Mouse (Mus musculus) G1E-ER4 (cell line): ENCODE data around the gene Ccdc134. TPM values are rescaled to one million over a fixed set of nuclear protein-coding genes. Genes with fewer than 3 reads are reported as not detected.

Source experiments
- GATA1 ChIP-seq: IDR thresholded peaks from one replicate; pipeline ENCODE4 v1.8.0; 2012; ENCODE audit warnings: low read length, inconsistent platforms
- polyA plus RNA-seq: library from polyadenylated mRNA; stranded (reverse); fragments of >175 nt; gene quantifications from 2 replicates; pipeline ENCODE4 v1.2.3, GENCODE M21; 2012

Gene Ccdc134
- polyA plus RNA-seq, result 3.7 and 11.2 TPM in 2 replicates

GRCm38 (mm10) chr15:82127426-82128374 is at the start of gene Ccdc134:
TSS of gene Ccdc134 (plus strand) at chr15:82127922.
- no peak for TF ChIP-seq GATA1

GRCm38 (mm10) chr15:82079883-82080282 is 47.8 kb upstream of the Ccdc134 start:
- TF ChIP-seq GATA1, result no peak

GRCm38 (mm10) chr15:82081161-82081560 is 46.6 kb upstream of the Ccdc134 start:
- TF ChIP-seq GATA1, result no peak

- TF ChIP-seq GATA1, result no peak
Measured at GRCm38 (mm10) chr15:82085606-82086005, 42.1 kb upstream of the Ccdc134 start.

GRCm38 (mm10) chr15:82086131-82086530 is 41.6 kb upstream of the Ccdc134 start:
- TF ChIP-seq GATA1, result no peak

GRCm38 (mm10) chr15:82087266-82087665 is 40.5 kb upstream of the Ccdc134 start:
- TF ChIP-seq GATA1, result no peak

GRCm38 (mm10) chr15:82091061-82091460 is 36.7 kb upstream of the Ccdc134 start:
- TF ChIP-seq GATA1, result no peak

- no peak for TF ChIP-seq GATA1
Measured at GRCm38 (mm10) chr15:82106953-82107555, 20.7 kb upstream of the Ccdc134 start.

- no peak for TF ChIP-seq GATA1
Measured at GRCm38 (mm10) chr15:82120544-82120943, 7.2 kb upstream of the Ccdc134 start.

GRCm38 (mm10) chr15:82128398-82128797 is 676 bp downstream of the Ccdc134 start:
- no peak for TF ChIP-seq GATA1

GRCm38 (mm10) chr15:82130599-82130998 is 2.9 kb downstream of the Ccdc134 start:
- no peak for TF ChIP-seq GATA1

- no peak for TF ChIP-seq GATA1
Measured at GRCm38 (mm10) chr15:82135372-82135771, 7.7 kb downstream of the Ccdc134 start.

- no peak for TF ChIP-seq GATA1
Measured at GRCm38 (mm10) chr15:82138565-82138964, 10.8 kb downstream of the Ccdc134 start.

GRCm38 (mm10) chr15:82139196-82139595 is 11.5 kb downstream of the Ccdc134 start:
- TF ChIP-seq GATA1, result no peak

- TF ChIP-seq GATA1, result no peak
Measured at GRCm38 (mm10) chr15:82140355-82140754, 12.6 kb downstream of the Ccdc134 start.

- no peak for TF ChIP-seq GATA1
Measured at GRCm38 (mm10) chr15:82144157-82144556, 16.4 kb downstream of the Ccdc134 start.

GRCm38 (mm10) chr15:82145408-82145807 is 17.7 kb downstream of the Ccdc134 start:
- TF ChIP-seq GATA1, result no peak
